Mouse (Mus musculus): ENCODE measurements around the gene Olfr20. TPM values are rescaled to one million over a fixed set of nuclear protein-coding genes. Genes with fewer than 3 reads are reported as not detected.
"Not testable (repeated sequence)": the region's sequence is repeated elsewhere in the genome, so short reads cannot be mapped to it uniquely, and the experiment has no call there.

Olfr20 gene
- not detected in 2 replicates for polyA plus RNA-seq (2012; rRNA removed)

- Histone ChIP-seq H3K4me1 (ENCODE audit: control insufficient read depth, insufficient read depth, insufficient read length) (no peaks in the 10 kb centered on the region), H3K27ac (ENCODE audit: insufficient read depth, low read length) (no peak within 1 kb of the TSS), H3K27me3 (ENCODE audit: control insufficient read depth, insufficient read depth, low read length) (no peaks in the 10 kb centered on the region), H3K4me3 (ENCODE audit: extremely low read depth, insufficient read depth, insufficient read length) (no peak within 1 kb of the TSS), H3K36me3 (ENCODE audit: control insufficient read depth, insufficient read depth, low read length) (no peaks in the 10 kb centered on the region)
- DNase-seq (ENCODE audit: low read depth in 1 of 2, low spot score in 2 of 2) = no peak
- whole genome bisulfite sequencing = 47% methylated on average over 3 of the region's 3 CpGs
- TF ChIP-seq POLR2A (IDR thresholded peaks at IDR 0.05; ENCODE audit: low read depth, low read length) (no peak), CTCF (IDR thresholded peaks at IDR 0.05; ENCODE audit: extremely low read depth, insufficient read depth, insufficient read length, insufficient replicate concordance) (no peak)
Measured at GRCm38 (mm10) chr11:73350483-73350882, at the start of gene Olfr20. TSS of gene Olfr20 (plus strand) at chr11:73350783.

GRCm38 (mm10) chr11:73303123-73303522 is 47.5 kb upstream of the Olfr20 start:
- WGBS = 77% methylated on average over 2 of the region's 2 CpGs
- no peaks in the 10 kb centered on the region for H3K4me1 ChIP-seq (ENCODE audit: control insufficient read depth, insufficient read depth, insufficient read length)
- TF ChIP-seq POLR2A (IDR thresholded peaks at IDR 0.05; ENCODE audit: low read depth, low read length) (no peak), CTCF (IDR thresholded peaks at IDR 0.05; ENCODE audit: extremely low read depth, insufficient read depth, insufficient read length, insufficient replicate concordance) (no peak)

GRCm38 (mm10) chr11:73315961-73316360 is 34.6 kb upstream of the Olfr20 start:
- Histone ChIP-seq H3K27ac (ENCODE audit: insufficient read depth, low read length) (no peak overlapping the region), H3K4me1 (ENCODE audit: control insufficient read depth, insufficient read depth, insufficient read length) (no peaks in the 10 kb centered on the region), H3K4me3 (ENCODE audit: extremely low read depth, insufficient read depth, insufficient read length) (no peak overlapping the region), H3K36me3 (ENCODE audit: control insufficient read depth, insufficient read depth, low read length) (no peaks in the 10 kb centered on the region), H3K27me3 (ENCODE audit: control insufficient read depth, insufficient read depth, low read length) (no peaks in the 10 kb centered on the region)
- TF ChIP-seq POLR2A (IDR thresholded peaks at IDR 0.05; ENCODE audit: low read depth, low read length) (no peak), CTCF (IDR thresholded peaks at IDR 0.05; ENCODE audit: extremely low read depth, insufficient read depth, insufficient read length, insufficient replicate concordance) (no peak)
- 61% methylated on average over 3 of the region's 3 CpGs for WGBS
- DNase-seq (ENCODE audit: low read depth in 1 of 2, low spot score in 2 of 2) = no peak

More at GRCm38 (mm10) chr11:73303123-73303522, 47.5 kb upstream of the Olfr20 start:
- no peak for DNase-seq (ENCODE audit: low read depth in 1 of 2, low spot score in 2 of 2)
- no peak overlapping the region for H3K27ac ChIP-seq (ENCODE audit: insufficient read depth, low read length)
- H3K27me3 ChIP-seq (ENCODE audit: control insufficient read depth, insufficient read depth, low read length) = no peaks in the 10 kb centered on the region
- no peaks in the 10 kb centered on the region for H3K36me3 ChIP-seq (ENCODE audit: control insufficient read depth, insufficient read depth, low read length)
- H3K4me3 ChIP-seq (ENCODE audit: extremely low read depth, insufficient read depth, insufficient read length) = no peak overlapping the region

GRCm38 (mm10) chr11:73318581-73318980 is 32.0 kb upstream of the Olfr20 start:
- not testable (repeated sequence) for H3K27me3 ChIP-seq (ENCODE audit: control insufficient read depth, insufficient read depth, low read length); DNase-seq (ENCODE audit: low read depth in 1 of 2, low spot score in 2 of 2)
- WGBS = 77% methylated on average over 2 of the region's 2 CpGs

GRCm38 (mm10) chr11:73321064-73321463 is 29.5 kb upstream of the Olfr20 start:
- not testable (repeated sequence) for H3K4me3 ChIP-seq (ENCODE audit: extremely low read depth, insufficient read depth, insufficient read length); H3K27me3 ChIP-seq (ENCODE audit: control insufficient read depth, insufficient read depth, low read length); H3K36me3 ChIP-seq (ENCODE audit: control insufficient read depth, insufficient read depth, low read length); DNase-seq (ENCODE audit: low read depth in 1 of 2, low spot score in 2 of 2); H3K27ac ChIP-seq (ENCODE audit: insufficient read depth, low read length); H3K4me1 ChIP-seq (ENCODE audit: control insufficient read depth, insufficient read depth, insufficient read length)
- 89% methylated on average over 13 of the region's 13 CpGs for WGBS

More at GRCm38 (mm10) chr11:73318581-73318980, 32.0 kb upstream of the Olfr20 start:
- not testable (repeated sequence) for H3K36me3 ChIP-seq (ENCODE audit: control insufficient read depth, insufficient read depth, low read length); H3K4me1 ChIP-seq (ENCODE audit: control insufficient read depth, insufficient read depth, insufficient read length); H3K4me3 ChIP-seq (ENCODE audit: extremely low read depth, insufficient read depth, insufficient read length); H3K27ac ChIP-seq (ENCODE audit: insufficient read depth, low read length)

GRCm38 (mm10) chr11:73323906-73324830 is 26.4 kb upstream of the Olfr20 start:
- Histone ChIP-seq H3K4me1 (ENCODE audit: control insufficient read depth, insufficient read depth, insufficient read length) (no peaks in the 10 kb centered on the region), H3K27ac (ENCODE audit: insufficient read depth, low read length) (no peak overlapping the region), H3K36me3 (ENCODE audit: control insufficient read depth, insufficient read depth, low read length) (no peaks in the 10 kb centered on the region), H3K27me3 (ENCODE audit: control insufficient read depth, insufficient read depth, low read length) (no peaks in the 10 kb centered on the region), H3K4me3 (ENCODE audit: extremely low read depth, insufficient read depth, insufficient read length) (no peak overlapping the region)
- DNase-seq (ENCODE audit: low read depth in 1 of 2, low spot score in 2 of 2) = no peak
- WGBS = 64% methylated on average over 9 of the region's 9 CpGs
- TF ChIP-seq CTCF (IDR thresholded peaks at IDR 0.05; ENCODE audit: extremely low read depth, insufficient read depth, insufficient read length, insufficient replicate concordance) (no peak), POLR2A (IDR thresholded peaks at IDR 0.05; ENCODE audit: low read depth, low read length) (no peak)

- Histone ChIP-seq H3K27ac (ENCODE audit: insufficient read depth, low read length) (no peak overlapping the region), H3K4me3 (ENCODE audit: extremely low read depth, insufficient read depth, insufficient read length) (no peak overlapping the region)
- WGBS = 15% methylated on average over 12 of the region's 12 CpGs
Measured at GRCm38 (mm10) chr11:73326485-73326886, 24.1 kb upstream of the Olfr20 start.

More at GRCm38 (mm10) chr11:73326485-73326886, 24.1 kb upstream of the Olfr20 start:
- Histone ChIP-seq H3K4me1 (ENCODE audit: control insufficient read depth, insufficient read depth, insufficient read length) (no peaks in the 10 kb centered on the region; the same call in 1 of the 2 replicates), H3K27me3 (ENCODE audit: control insufficient read depth, insufficient read depth, low read length) (no peaks in the 10 kb centered on the region), H3K36me3 (ENCODE audit: control insufficient read depth, insufficient read depth, low read length) (no peaks in the 10 kb centered on the region)
- TF ChIP-seq CTCF (IDR thresholded peaks at IDR 0.05; ENCODE audit: extremely low read depth, insufficient read depth, insufficient read length, insufficient replicate concordance) (no peak), POLR2A (IDR thresholded peaks at IDR 0.05; ENCODE audit: low read depth, low read length) (no peak)
- DNase-seq (ENCODE audit: low read depth in 1 of 2, low spot score in 2 of 2) = no peak
